Mouse (Mus musculus) adrenal gland, adult 2 months (tissue): ENCODE measurements around the gene Dnajb11. TPM values are rescaled to one million over a fixed set of nuclear protein-coding genes. Genes with fewer than 3 reads are reported as not detected.

Experiments used
- DNase-seq: peaks from one replicate; pipeline ENCODE4 v3.0.0; 2021
- polyA plus RNA-seq: library from polyadenylated mRNA; depleted of rRNA; stranded (reverse); fragments of >200 nt; gene quantifications from 2 replicates; pipeline ENCODE4 v1.2.3, GENCODE M21; 2012
- total RNA-seq, 2 experiments: library from RNA; stranded (reverse); gene quantifications; 2 replicates each; pipeline ENCODE4 v1.2.3; 2021

Dnajb11 gene
- total and polyA plus RNA-seq, 3 experiments, result 18.3 to 73.2 (median 64.1) TPM

GRCm38 (mm10) chr16:22881487-22881886, 23.8 kb downstream of the Dnajb11 start:
- peak; percentile 74 for DNase-seq

GRCm38 (mm10) chr16:22883441-22883840, 25.8 kb downstream of the Dnajb11 start:
- no peak for DNase-seq

- DNase-seq, result no peak
Observed at GRCm38 (mm10) chr16:22885356-22885755, 27.7 kb downstream of the Dnajb11 start.

- DNase-seq, result peak; percentile 77
Observed at GRCm38 (mm10) chr16:22886726-22887125, 29.1 kb downstream of the Dnajb11 start.

GRCm38 (mm10) chr16:22888835-22889234, 31.2 kb downstream of the Dnajb11 start:
- DNase-seq, result no peak

GRCm38 (mm10) chr16:22889716-22890115, 32.1 kb downstream of the Dnajb11 start:
- DNase-seq, result no peak

- DNase-seq, result no peak
Observed at GRCm38 (mm10) chr16:22890683-22891510, 33.3 kb downstream of the Dnajb11 start, which contains the start of gene Ahsg. Gene Ahsg, plus strand, starts transcription at chr16:22891277.

- DNase-seq, result no peak
Observed at GRCm38 (mm10) chr16:22891733-22892154, 34.1 kb downstream of the Dnajb11 start.

- no peak for DNase-seq
Observed at GRCm38 (mm10) chr16:22894095-22894494, 36.5 kb downstream of the Dnajb11 start.

GRCm38 (mm10) chr16:22896618-22897017, 39.0 kb downstream of the Dnajb11 start:
- DNase-seq, result peak; percentile 78

- DNase-seq, result no peak
Observed at GRCm38 (mm10) chr16:22899346-22899745, 41.7 kb downstream of the Dnajb11 start.

GRCm38 (mm10) chr16:22899866-22900570, 42.4 kb downstream of the Dnajb11 start:
- DNase-seq, result no peak

- DNase-seq, result peak; percentile 65
Observed at GRCm38 (mm10) chr16:22901326-22901725, 43.7 kb downstream of the Dnajb11 start.

- DNase-seq, result peak; percentile 34
Observed at GRCm38 (mm10) chr16:22909290-22909689, 51.6 kb downstream of the Dnajb11 start.

- DNase-seq, result no peak
Observed at GRCm38 (mm10) chr16:22911986-22912385, 54.3 kb downstream of the Dnajb11 start.

- DNase-seq, result no peak
Observed at GRCm38 (mm10) chr16:22912886-22913285, 55.2 kb downstream of the Dnajb11 start.

GRCm38 (mm10) chr16:22914276-22914675, 56.6 kb downstream of the Dnajb11 start:
- no peak for DNase-seq

GRCm38 (mm10) chr16:22918034-22918433, 60.4 kb downstream of the Dnajb11 start, which contains the start of gene Fetub:
Gene Fetub, plus strand, starts transcription at chr16:22918334.
- DNase-seq, result no peak

- DNase-seq, result no peak
Observed at GRCm38 (mm10) chr16:22918664-22919312, 61.1 kb downstream of the Dnajb11 start.

GRCm38 (mm10) chr16:22919971-22920854, 62.6 kb downstream of the Dnajb11 start:
- peak; percentile 76 for DNase-seq

GRCm38 (mm10) chr16:22921761-22922160, 64.1 kb downstream of the Dnajb11 start:
- no peak for DNase-seq
